In the genomic region with DNA sequence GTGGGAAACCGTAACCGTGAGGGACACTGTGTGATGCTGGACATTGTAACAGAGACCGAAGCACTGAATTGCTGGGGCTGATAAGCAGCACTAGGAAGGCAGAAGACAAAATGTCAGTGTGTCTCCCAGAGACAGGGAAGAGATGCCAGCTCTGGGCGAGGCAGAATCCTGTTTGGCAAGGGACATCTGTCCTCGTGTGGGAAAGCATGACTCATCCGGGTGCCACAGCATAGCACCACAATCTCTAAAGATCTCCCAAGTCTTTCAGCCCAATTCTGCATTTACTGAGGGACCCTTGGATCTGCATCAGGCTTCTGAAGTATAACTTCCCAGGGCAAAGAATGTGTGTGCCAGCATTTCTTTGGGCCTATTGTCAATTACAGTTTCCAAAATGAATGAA, we compare ENCODE assay signal across 10 mouse cellular contexts. TPM values are rescaled to one million over a fixed set of nuclear protein-coding genes. Genes with fewer than 3 reads are reported as not detected.
A peak's percentile ranks its signal among the peaks of the same experiment; 100 is the strongest.
DNase-seq lines count a peak whose midpoint lies in the region; ATAC-seq and TF ChIP-seq lines count a peak whose summit lies in the region.
"Had no signal": no experiment of that assay in that cellular context is flagged by ENCODE, and none has a peak within 500 bp of the region (broad histone marks: within the 10 kb centered on the region; RNA-seq: fewer than 3 reads in every experiment).

No protein-coding gene starts in this region.

- TF ChIP-seq EP300 in liver, postnatal 0 days (IDR thresholded peaks at IDR 0.05; ENCODE audit: low read depth) = no peak

- H3K4me3 ChIP-seq in midbrain, postnatal 0 days (ENCODE audit: low read depth, low read length) = no peak overlapping the region
- no peak overlapping the region for H3K4me3 ChIP-seq in midbrain, embryonic 11.5 days (ENCODE audit: low read depth, low read length)
- H3K4me3 ChIP-seq in layer of hippocampus, adult 2 months = 0 out of 2 replicates have a peak overlapping the region, but pooled peaks have one; percentile 6
- H3K4me3 ChIP-seq in liver, postnatal 0 days (ENCODE audit: low read depth, low read length) = no peak overlapping the region
- H3K4me3 ChIP-seq: liver, embryonic 15.5 days had no signal

- 80% methylated on average over 6 of the region's 6 CpGs for WGBS in midbrain, postnatal 0 days
- 85% methylated on average over 6 of the region's 6 CpGs for WGBS in midbrain, embryonic 11.5 days
- 66% methylated on average over 6 of the region's 6 CpGs for whole genome bisulfite sequencing in liver, postnatal 0 days (ENCODE audit: insufficient replicate concordance)

- no peak for TF ChIP-seq CTCF in midbrain, postnatal 0 days (IDR thresholded peaks at IDR 0.05)
- TF ChIP-seq CTCF in layer of hippocampus, adult 2 months (conservative IDR thresholded peaks at IDR 0.05) = no peak
- no peak for TF ChIP-seq CTCF in liver, postnatal 0 days (IDR thresholded peaks at IDR 0.05; ENCODE audit: low read depth)

- H3K27me3 ChIP-seq in midbrain, postnatal 0 days (ENCODE audit: insufficient read depth, low read length) = no peaks in the 10 kb centered on the region
- no peaks in the 10 kb centered on the region for H3K27me3 ChIP-seq in midbrain, embryonic 11.5 days (ENCODE audit: control insufficient read depth, insufficient read depth, low read length)
- H3K27me3 ChIP-seq in liver, postnatal 0 days (ENCODE audit: insufficient read depth, low read length) = no peaks in the 10 kb centered on the region
- H3K27me3 ChIP-seq: liver, embryonic 15.5 days had no signal

- H3K9ac ChIP-seq in midbrain, postnatal 0 days (replicated peaks; ENCODE audit: low read length, poor library complexity, severe bottlenecking) = no peak overlapping the region
- H3K9ac ChIP-seq in midbrain, embryonic 11.5 days (ENCODE audit: low read length) = no peak overlapping the region
- no peak overlapping the region for H3K9ac ChIP-seq in liver, postnatal 0 days (replicated peaks)
- H3K9ac ChIP-seq: liver, embryonic 15.5 days had no signal

- H3K36me3 ChIP-seq in midbrain, postnatal 0 days (ENCODE audit: insufficient read depth, low read length) = no peaks in the 10 kb centered on the region
- H3K36me3 ChIP-seq in midbrain, embryonic 11.5 days (ENCODE audit: control insufficient read depth, insufficient read depth, low read length) = no peaks in the 10 kb centered on the region
- no peaks in the 10 kb centered on the region for H3K36me3 ChIP-seq in liver, postnatal 0 days (replicated peaks; ENCODE audit: insufficient read depth, low read length)
- H3K36me3 ChIP-seq: liver, embryonic 15.5 days had no signal

- H3K4me2 ChIP-seq in midbrain, postnatal 0 days (ENCODE audit: low read depth, low read length, poor library complexity, severe bottlenecking) = no peak overlapping the region
- no peak overlapping the region for H3K4me2 ChIP-seq in midbrain, embryonic 11.5 days
- H3K4me2 ChIP-seq in liver, postnatal 0 days (ENCODE audit: low read depth, low read length) = no peak overlapping the region
- H3K4me2 ChIP-seq: liver, embryonic 15.5 days had no signal

- no peak overlapping the region for H3K27ac ChIP-seq in midbrain, postnatal 0 days (ENCODE audit: low read depth, low read length)
- no peak overlapping the region for H3K27ac ChIP-seq in midbrain, embryonic 11.5 days (ENCODE audit: low read depth, low read length)
- H3K27ac ChIP-seq in layer of hippocampus, adult 2 months = peak overlapping the region; percentile 85
- no peak overlapping the region for H3K27ac ChIP-seq in liver, postnatal 0 days (ENCODE audit: low read depth)
- H3K27ac ChIP-seq: liver, embryonic 15.5 days had no signal

- no peak for ATAC-seq in midbrain, postnatal 0 days (ENCODE audit: low FRiP score)
- no peak for ATAC-seq in midbrain, embryonic 11.5 days (ENCODE audit: low FRiP score)
- no peak for ATAC-seq in granulocyte monocyte progenitor cell, adult 5-6 weeks (replicated peaks; ENCODE audit: poor library complexity, severe bottlenecking)
- no peak for ATAC-seq in liver, postnatal 0 days

- H3K4me1 ChIP-seq in midbrain, postnatal 0 days (ENCODE audit: insufficient read depth, low read length) = no peaks in the 10 kb centered on the region
- no peaks in the 10 kb centered on the region for H3K4me1 ChIP-seq in midbrain, embryonic 11.5 days (ENCODE audit: control insufficient read depth, insufficient read depth, low read length)
- H3K4me1 ChIP-seq in liver, postnatal 0 days (ENCODE audit: insufficient read depth) = no peaks in the 10 kb centered on the region

- DNase-seq in midbrain, postnatal 0 days (ENCODE audit: low spot score) = peak; percentile 3
- DNase-seq in midbrain, embryonic 11.5 days (ENCODE audit: low spot score, missing footprints) = no peak
- peak; percentile 34 for DNase-seq in adrenal gland, postnatal 25 days
- DNase-seq in layer of hippocampus, adult 2 months (ENCODE audit: low spot score in 2 of 2) = peak; percentile 51 to 69
- DNase-seq in right cerebral cortex, postnatal 36 days (ENCODE audit: low spot score in 2 of 2) = peak; percentile 49 to 60
- no peak for DNase-seq in lung, postnatal 14 days
- DNase-seq in liver, postnatal 0 days = no peak
- DNase-seq: kidney, adult 8-10 months had no signal

- no peaks in the 10 kb centered on the region for H3K9me3 ChIP-seq in midbrain, postnatal 0 days (ENCODE audit: low read length)
- H3K9me3 ChIP-seq in midbrain, embryonic 11.5 days (ENCODE audit: control insufficient read depth, low read length) = no peaks in the 10 kb centered on the region
- H3K9me3 ChIP-seq in liver, postnatal 0 days (ENCODE audit: low read length) = no peaks in the 10 kb centered on the region
- H3K9me3 ChIP-seq: liver, embryonic 15.5 days had no signal

RNA-seq across cellular contexts. Expression of gene Rab10, which starts 13.5 kb away (rescaled TPM):
- 243 and 253 TPM in 2 replicates for total RNA-seq in midbrain, postnatal 0 days (2014; rRNA removed)
- polyA plus RNA-seq in midbrain, postnatal 0 days (2015; fragmentation: Nextera tagmentation; extraction: Ambion mirVana) = 142 and 151 TPM in 2 replicates
- polyA plus RNA-seq in midbrain, embryonic 11.5 days (2014; fragmentation: Nextera tagmentation; extraction: Ambion mirVana) = 118 and 124 TPM in 2 replicates
- 200 and 227 TPM in 2 replicates for total RNA-seq in adrenal gland, postnatal 25 days (2021)
- total RNA-seq in layer of hippocampus, adult 2 months (2021) = 100 to 1,000 TPM; 151 to 158 TPM
- total RNA-seq in granulocyte monocyte progenitor cell, adult 5-6 weeks (2014; fragmentation: Nextera tagmentation) = 57.5 and 59.4 TPM in 2 replicates
- total RNA-seq in granulocyte monocyte progenitor cell, adult 5-6 weeks (2017) = 88.2 and 111 TPM in 2 replicates
- 31.6 and 34.6 TPM in 2 replicates for polyA plus RNA-seq in liver, postnatal 0 days (2015; fragmentation: Nextera tagmentation; extraction: Ambion mirVana)

RNA-seq across cellular contexts. Expression of gene Kif3c, which starts 41.7 kb away (rescaled TPM):
- 172 and 176 TPM in 2 replicates for total RNA-seq in midbrain, postnatal 0 days (2014; rRNA removed)
- polyA plus RNA-seq in midbrain, postnatal 0 days (2015; fragmentation: Nextera tagmentation; extraction: Ambion mirVana) = 70.0 and 70.7 TPM in 2 replicates
- 24.0 and 25.7 TPM in 2 replicates for polyA plus RNA-seq in midbrain, embryonic 11.5 days (2014; fragmentation: Nextera tagmentation; extraction: Ambion mirVana)
- 27.4 and 31.2 TPM in 2 replicates for total RNA-seq in adrenal gland, postnatal 25 days (2021)
- total RNA-seq in layer of hippocampus, adult 2 months (2021) = 100 to 1,000 TPM; 167 to 169 TPM
- 2.7 and 7.8 TPM in 2 replicates for total RNA-seq in granulocyte monocyte progenitor cell, adult 5-6 weeks (2014; fragmentation: Nextera tagmentation)
- total RNA-seq in granulocyte monocyte progenitor cell, adult 5-6 weeks (2017) = 3.3 and 4.4 TPM in 2 replicates
- polyA plus RNA-seq in liver, postnatal 0 days (2015; fragmentation: Nextera tagmentation; extraction: Ambion mirVana) = 0.46 and 0.52 TPM in 2 replicates

Comparison
In these comparisons a context has a peak if more than half of its experiments do, and no peak if none do; other contexts are left out.
1. DNase-seq: peak in midbrain, postnatal 0 days (single experiment), adrenal gland, postnatal 25 days (single experiment), layer of hippocampus, adult 2 months (2 of 2) and right cerebral cortex, postnatal 36 days (2 of 2); none in midbrain, embryonic 11.5 days (single experiment), lung, postnatal 14 days (single experiment) and liver, postnatal 0 days (single experiment).